10 mouse cellular contexts compared by ENCODE assay signal in the genomic region with DNA sequence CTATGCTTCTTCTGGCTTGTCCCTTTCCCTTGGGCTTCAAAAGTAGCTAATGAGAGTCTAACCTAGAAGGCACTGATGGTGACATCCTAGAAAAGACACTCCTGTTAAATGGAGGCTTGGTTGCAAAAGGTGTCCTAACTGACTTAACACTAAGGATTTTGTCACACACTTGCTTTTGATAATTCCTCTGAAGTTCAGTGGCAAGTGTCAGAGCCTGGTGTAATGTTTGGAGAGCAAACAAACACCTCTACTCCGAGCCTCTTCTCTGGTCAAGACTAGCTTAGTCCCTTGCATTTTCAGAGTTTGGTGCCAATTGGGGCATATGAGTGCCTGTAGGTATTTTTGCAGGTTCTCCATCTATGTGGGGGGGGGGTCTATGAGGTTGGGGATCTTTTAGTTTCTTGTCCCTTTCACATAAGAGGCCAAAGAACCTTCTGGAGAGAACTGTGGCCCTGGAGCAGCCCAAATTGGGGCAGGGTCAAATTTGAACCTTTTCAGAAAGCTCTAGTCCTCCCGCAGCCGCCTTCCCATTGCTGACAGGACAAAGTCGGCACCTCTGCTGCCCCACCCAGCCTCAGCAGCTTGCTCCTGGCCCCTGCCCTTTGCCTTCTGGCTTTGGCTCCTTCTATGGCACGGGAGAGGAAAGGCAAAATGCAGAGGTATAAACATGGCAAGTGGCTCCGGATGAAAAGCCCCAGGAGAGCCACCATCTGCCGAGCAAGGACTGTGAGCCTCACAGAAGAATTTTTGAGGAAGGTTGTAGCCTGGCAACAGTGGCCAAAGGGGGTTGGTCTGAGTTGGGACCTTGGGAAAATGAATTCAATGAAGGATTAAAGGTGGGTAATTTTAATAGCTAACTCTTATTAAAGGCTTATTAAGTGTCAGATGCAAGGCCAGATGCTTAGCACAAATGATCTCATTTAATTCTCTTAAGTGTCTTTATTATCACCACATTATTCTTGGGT. TPM values are rescaled to one million over a fixed set of nuclear protein-coding genes. Genes with fewer than 3 reads are reported as not detected.
DNase-seq lines count a peak whose midpoint lies in the region; ATAC-seq and TF ChIP-seq lines count a peak whose summit lies in the region.
"Had no signal": no experiment of that assay in that cellular context is flagged by ENCODE, and none has a peak within 500 bp of the region (broad histone marks: within the 10 kb centered on the region; RNA-seq: fewer than 3 reads in every experiment).

No protein-coding gene starts in this region.

- no peaks in the 10 kb centered on the region for H3K9me3 ChIP-seq in heart, embryonic 14.5 days (ENCODE audit: control insufficient read depth, low read length)
- H3K9me3 ChIP-seq in lung, embryonic 14.5 days (ENCODE audit: low read depth, low read length), result no peaks in the 10 kb centered on the region
- H3K9me3 ChIP-seq in embryonic facial prominence, embryonic 14.5 days (ENCODE audit: control insufficient read depth, low read length), result no peaks in the 10 kb centered on the region

- H3K4me2 ChIP-seq in heart, embryonic 14.5 days (ENCODE audit: low read length), result peak overlapping the region; percentile 53; the same call in 1 of the 2 replicates
- peak overlapping the region; percentile 40 for H3K4me2 ChIP-seq in lung, embryonic 14.5 days
- H3K4me2 ChIP-seq in embryonic facial prominence, embryonic 14.5 days (ENCODE audit: low read depth, low read length), result peak overlapping the region; percentile 47; the same call in 1 of the 2 replicates

- H3K9ac ChIP-seq in heart, embryonic 14.5 days (ENCODE audit: low read length), result no peak overlapping the region
- H3K9ac ChIP-seq in lung, embryonic 14.5 days, result no peak overlapping the region
- H3K9ac ChIP-seq in embryonic facial prominence, embryonic 14.5 days (ENCODE audit: low read depth, low read length), result no peak overlapping the region

- no peak overlapping the region for H3K4me3 ChIP-seq in heart, embryonic 14.5 days (ENCODE audit: control insufficient read depth in 1 of 2, insufficient read depth in 1 of 2, low read depth in 1 of 2, low read length in 2 of 2)
- H3K4me3 ChIP-seq in lung, embryonic 14.5 days (ENCODE audit: low read depth, low read length), result no peak overlapping the region
- H3K4me3 ChIP-seq in embryonic facial prominence, embryonic 14.5 days (ENCODE audit: low read depth, low read length), result no peak overlapping the region

- H3K4me1 ChIP-seq in heart, embryonic 14.5 days (ENCODE audit: control insufficient read depth in 2 of 2, insufficient read depth in 2 of 2, low read length in 2 of 2), result peaks cover 5 to 8% of the 10 kb centered on the region in 2 experiments; a peak in 2 of 4 replicates
- H3K4me1 ChIP-seq in lung, embryonic 14.5 days (ENCODE audit: insufficient read depth), result no peaks in the 10 kb centered on the region
- peaks cover 11% of the 10 kb centered on the region for H3K4me1 ChIP-seq in embryonic facial prominence, embryonic 14.5 days (ENCODE audit: control insufficient read depth, insufficient read depth, low read length)

- H3K27me3 ChIP-seq in heart, embryonic 14.5 days (ENCODE audit: control insufficient read depth, insufficient read depth, low read length), result no peaks in the 10 kb centered on the region
- no peaks in the 10 kb centered on the region for H3K27me3 ChIP-seq in lung, embryonic 14.5 days (ENCODE audit: insufficient read depth, low read length)
- peaks cover 19% of the 10 kb centered on the region for H3K27me3 ChIP-seq in embryonic facial prominence, embryonic 14.5 days (replicated peaks; ENCODE audit: control insufficient read depth, insufficient read depth, low read length)

- DNase-seq in heart, adult 18-20 months, result no peak
- DNase-seq in lung, embryonic 14.5 days, result no peak
- no peak for DNase-seq in lung, postnatal 25 days (ENCODE audit: low spot score)
- DNase-seq in embryonic facial prominence, embryonic 14.5 days (ENCODE audit: low spot score), result no peak
- peak; percentile 7 for DNase-seq in lung, postnatal 10 days
- no peak for DNase-seq in left cerebral cortex, adult 11 months (ENCODE audit: low spot score)
- DNase-seq in layer of hippocampus, adult 9-11 months, result no peak
- DNase-seq: thymus, adult 2 months had no signal

- ATAC-seq in heart, embryonic 14.5 days (ENCODE audit: insufficient number of reproducible peaks, insufficient read depth, low FRiP score, low read depth), result no peak
- ATAC-seq in lung, embryonic 14.5 days (ENCODE audit: insufficient read depth), result no peak
- ATAC-seq in embryonic facial prominence, embryonic 14.5 days (ENCODE audit: low read depth), result no peak
- ATAC-seq: CD4-positive, CD25-positive, alpha-beta regulatory T cell, adult 4 months had no signal

- TF ChIP-seq CTCF in lung, embryonic 14.5 days (IDR thresholded peaks at IDR 0.05; ENCODE audit: low read depth), result no peak

- no peaks in the 10 kb centered on the region for H3K36me3 ChIP-seq in heart, embryonic 14.5 days (ENCODE audit: control insufficient read depth, insufficient read depth, low read length)
- H3K36me3 ChIP-seq in lung, embryonic 14.5 days (ENCODE audit: insufficient read depth), result no peaks in the 10 kb centered on the region
- no peaks in the 10 kb centered on the region for H3K36me3 ChIP-seq in embryonic facial prominence, embryonic 14.5 days (ENCODE audit: control insufficient read depth, insufficient read depth, low read length)

- H3K27ac ChIP-seq in heart, embryonic 14.5 days (replicated peaks in 1 of 2; ENCODE audit: control insufficient read depth in 1 of 2, insufficient read depth in 1 of 2, low read depth in 2 of 2, low read length in 2 of 2), result no peak overlapping the region
- H3K27ac ChIP-seq in lung, embryonic 14.5 days (ENCODE audit: low read depth), result no peak overlapping the region
- H3K27ac ChIP-seq in embryonic facial prominence, embryonic 14.5 days (replicated peaks; ENCODE audit: low read depth, low read length), result peak overlapping the region; percentile 65; the same call in 1 of the 2 replicates

- WGBS in heart, embryonic 14.5 days, result 55% methylated on average over 7 of the region's 7 CpGs
- 42% methylated on average over 7 of the region's 7 CpGs for WGBS in lung, embryonic 14.5 days
- 43% methylated on average over 5 of the region's 7 CpGs for WGBS in embryonic facial prominence, embryonic 14.5 days

RNA-seq across cellular contexts. Expression of gene Prps1, which starts 55.6 kb away (rescaled TPM):
- 53.7 and 60.8 TPM in 2 replicates for polyA plus RNA-seq in heart, embryonic 14.5 days (2014; fragmentation: Nextera tagmentation; extraction: Ambion mirVana)
- 10 to 100 TPM; 27.6 to 28.7 TPM for total RNA-seq in heart, adult 18-20 months (2021)
- polyA plus RNA-seq in lung, embryonic 14.5 days (2014; fragmentation: Nextera tagmentation; extraction: Ambion mirVana), result 48.7 and 49.6 TPM in 2 replicates
- 45.1 and 47.0 TPM in 2 replicates for polyA plus RNA-seq in embryonic facial prominence, embryonic 14.5 days (2014; fragmentation: Nextera tagmentation; extraction: Ambion mirVana)
